Mouse (Mus musculus): ENCODE measurements around the gene Fbxl17. TPM values are rescaled to one million over a fixed set of nuclear protein-coding genes. Genes with fewer than 3 reads are reported as not detected.

The Fbxl17 gene
- polyA plus RNA-seq, 1 experiment from 2014 or later, result 7.0 TPM

- WGBS, result 82% methylated on average over 15 of the region's 15 CpGs
- Histone ChIP-seq H3K9me3 (no peaks in the 10 kb centered on the region), H3K27ac (no peak overlapping the region), H3K9ac (no peak overlapping the region), H3K27me3 (no peaks in the 10 kb centered on the region), H3K4me2 (no peak overlapping the region), H3K4me3 (replicated peaks) (no peak overlapping the region), H3K36me3 (replicated peaks) (no peaks in the 10 kb centered on the region), H3K4me1 (peaks cover 14% of the 10 kb centered on the region; the same call in 1 of the 2 replicates)
- ATAC-seq (ENCODE audit: low FRiP score), result no peak
Observed at GRCm38 (mm10) chr17:63057740-63058388, 442.0 kb downstream of the Fbxl17 start.

GRCm38 (mm10) chr17:63056976-63057375, 442.8 kb downstream of the Fbxl17 start:
- no peak overlapping the region for H3K27ac ChIP-seq
- ATAC-seq (ENCODE audit: low FRiP score), result no peak
- H3K4me3 ChIP-seq (replicated peaks), result no peak overlapping the region
- WGBS, result 87% methylated on average over 3 of the region's 3 CpGs
- H3K4me2 ChIP-seq, result no peak overlapping the region
- H3K9me3 ChIP-seq, result no peaks in the 10 kb centered on the region
- H3K4me1 ChIP-seq, result peaks cover 14% of the 10 kb centered on the region; the same call in 1 of the 2 replicates
- H3K36me3 ChIP-seq (replicated peaks), result no peaks in the 10 kb centered on the region
- H3K9ac ChIP-seq, result no peak overlapping the region
- no peaks in the 10 kb centered on the region for H3K27me3 ChIP-seq

GRCm38 (mm10) chr17:63053311-63053710, 446.5 kb downstream of the Fbxl17 start:
- H3K36me3 ChIP-seq (replicated peaks), result no peaks in the 10 kb centered on the region
- peaks cover 8% of the 10 kb centered on the region; the same call in 1 of the 2 replicates for H3K4me1 ChIP-seq
- H3K9me3 ChIP-seq, result no peaks in the 10 kb centered on the region
- H3K4me3 ChIP-seq (replicated peaks), result no peak overlapping the region
- 90% methylated on average over 3 of the region's 3 CpGs for WGBS
- no peak overlapping the region for H3K4me2 ChIP-seq
- no peak for ATAC-seq (ENCODE audit: low FRiP score)
- no peak overlapping the region for H3K27ac ChIP-seq
- H3K27me3 ChIP-seq, result no peaks in the 10 kb centered on the region
- H3K9ac ChIP-seq, result no peak overlapping the region

- no peak overlapping the region for H3K27ac ChIP-seq
- 0 out of 2 replicates have a peak, but pooled peaks cover 3% of the 10 kb centered on the region for H3K4me1 ChIP-seq
- no peaks in the 10 kb centered on the region for H3K27me3 ChIP-seq
- H3K9ac ChIP-seq, result no peak overlapping the region
- 57% methylated on average over 3 of the region's 3 CpGs for WGBS
- H3K36me3 ChIP-seq (replicated peaks), result no peaks in the 10 kb centered on the region
- H3K9me3 ChIP-seq, result no peaks in the 10 kb centered on the region
- H3K4me2 ChIP-seq, result no peak overlapping the region
- no peak overlapping the region for H3K4me3 ChIP-seq (replicated peaks)
- no peak for ATAC-seq (ENCODE audit: low FRiP score)
Observed at GRCm38 (mm10) chr17:63046401-63046800, 453.4 kb downstream of the Fbxl17 start.

- Histone ChIP-seq H3K4me2 (no peak overlapping the region), H3K36me3 (replicated peaks) (no peaks in the 10 kb centered on the region), H3K4me1 (0 out of 2 replicates have a peak, but pooled peaks cover 3% of the 10 kb centered on the region), H3K27ac (no peak overlapping the region), H3K9me3 (peaks cover 6% of the 10 kb centered on the region; the same call in 1 of the 2 replicates), H3K4me3 (replicated peaks) (no peak overlapping the region), H3K9ac (no peak overlapping the region), H3K27me3 (no peaks in the 10 kb centered on the region)
- 87% methylated on average over 13 of the region's 13 CpGs for WGBS
- no peak for ATAC-seq (ENCODE audit: low FRiP score)
Observed at GRCm38 (mm10) chr17:63045297-63045696, 454.5 kb downstream of the Fbxl17 start.

GRCm38 (mm10) chr17:63043046-63043675, 456.7 kb downstream of the Fbxl17 start:
- WGBS, result 91% methylated on average over 9 of the region's 9 CpGs
- H3K27me3 ChIP-seq, result no peaks in the 10 kb centered on the region
- no peak for ATAC-seq (ENCODE audit: low FRiP score)

GRCm38 (mm10) chr17:63037562-63037961, 462.3 kb downstream of the Fbxl17 start:
- Histone ChIP-seq H3K27ac (no peak overlapping the region), H3K9me3 (peaks cover 6% of the 10 kb centered on the region; the same call in 1 of the 2 replicates)
- 87% methylated on average over 3 of the region's 3 CpGs for WGBS

More at GRCm38 (mm10) chr17:63043046-63043675, 456.7 kb downstream of the Fbxl17 start:
- 0 out of 2 replicates have a peak, but pooled peaks cover 3% of the 10 kb centered on the region for H3K4me1 ChIP-seq
- H3K9ac ChIP-seq, result no peak overlapping the region
- H3K4me3 ChIP-seq (replicated peaks), result no peak overlapping the region
- no peaks in the 10 kb centered on the region for H3K36me3 ChIP-seq (replicated peaks)
- H3K9me3 ChIP-seq, result peaks cover 6% of the 10 kb centered on the region; the same call in 1 of the 2 replicates
- no peak overlapping the region for H3K4me2 ChIP-seq
- no peak overlapping the region for H3K27ac ChIP-seq

GRCm38 (mm10) chr17:63033141-63033540, 466.7 kb downstream of the Fbxl17 start:
- H3K27ac ChIP-seq, result no peak overlapping the region
- no peak overlapping the region for H3K4me3 ChIP-seq (replicated peaks)
- H3K27me3 ChIP-seq, result no peaks in the 10 kb centered on the region
- H3K9me3 ChIP-seq, result no peaks in the 10 kb centered on the region
- no peak overlapping the region for H3K4me2 ChIP-seq
- H3K36me3 ChIP-seq (replicated peaks), result no peaks in the 10 kb centered on the region
- no peak overlapping the region for H3K9ac ChIP-seq
- 91% methylated on average over 5 of the region's 5 CpGs for WGBS
- no peak for ATAC-seq (ENCODE audit: low FRiP score)
- H3K4me1 ChIP-seq, result no peaks in the 10 kb centered on the region

More at GRCm38 (mm10) chr17:63037562-63037961, 462.3 kb downstream of the Fbxl17 start:
- H3K27me3 ChIP-seq, result no peaks in the 10 kb centered on the region
- no peak overlapping the region for H3K9ac ChIP-seq
- no peak overlapping the region for H3K4me3 ChIP-seq (replicated peaks)
- ATAC-seq (ENCODE audit: low FRiP score), result no peak
- H3K36me3 ChIP-seq (replicated peaks), result no peaks in the 10 kb centered on the region
- no peaks in the 10 kb centered on the region for H3K4me1 ChIP-seq
- no peak overlapping the region for H3K4me2 ChIP-seq

- Histone ChIP-seq H3K4me2 (no peak overlapping the region), H3K27me3 (no peaks in the 10 kb centered on the region), H3K36me3 (replicated peaks) (no peaks in the 10 kb centered on the region), H3K27ac (no peak overlapping the region), H3K4me3 (replicated peaks) (no peak overlapping the region), H3K9ac (no peak overlapping the region), H3K9me3 (no peaks in the 10 kb centered on the region), H3K4me1 (peaks cover 4% of the 10 kb centered on the region; the same call in 1 of the 2 replicates)
- ATAC-seq (ENCODE audit: low FRiP score), result no peak
- 44% methylated on average over 4 of the region's 4 CpGs for WGBS
Observed at GRCm38 (mm10) chr17:63029105-63029504, 470.7 kb downstream of the Fbxl17 start.

- Histone ChIP-seq H3K27ac (no peak overlapping the region), H3K4me1 (peaks cover 4% of the 10 kb centered on the region; the same call in 1 of the 2 replicates), H3K9ac (no peak overlapping the region), H3K27me3 (no peaks in the 10 kb centered on the region), H3K4me2 (no peak overlapping the region), H3K4me3 (replicated peaks) (no peak overlapping the region), H3K36me3 (replicated peaks) (no peaks in the 10 kb centered on the region), H3K9me3 (no peaks in the 10 kb centered on the region)
- ATAC-seq (ENCODE audit: low FRiP score), result peak; percentile 46; the same call in 1 of the 2 replicates
- WGBS, result 52% methylated on average over 15 of the region's 15 CpGs
Observed at GRCm38 (mm10) chr17:63025238-63025637, 474.6 kb downstream of the Fbxl17 start.

- no peaks in the 10 kb centered on the region for H3K36me3 ChIP-seq (replicated peaks)
- 87% methylated on average over 3 of the region's 3 CpGs for WGBS
- H3K27ac ChIP-seq, result no peak overlapping the region
- H3K9me3 ChIP-seq, result no peaks in the 10 kb centered on the region
- no peaks in the 10 kb centered on the region for H3K4me1 ChIP-seq
- H3K4me3 ChIP-seq (replicated peaks), result no peak overlapping the region
- ATAC-seq (ENCODE audit: low FRiP score), result no peak
- H3K9ac ChIP-seq, result no peak overlapping the region
- H3K4me2 ChIP-seq, result no peak overlapping the region
- no peaks in the 10 kb centered on the region for H3K27me3 ChIP-seq
Observed at GRCm38 (mm10) chr17:63017605-63018167, 482.1 kb downstream of the Fbxl17 start.

GRCm38 (mm10) chr17:63012571-63012923, 487.3 kb downstream of the Fbxl17 start:
- Histone ChIP-seq H3K4me2 (no peak overlapping the region), H3K4me1 (peaks cover 11% of the 10 kb centered on the region), H3K9me3 (no peaks in the 10 kb centered on the region), H3K36me3 (replicated peaks) (no peaks in the 10 kb centered on the region), H3K27ac (no peak overlapping the region), H3K27me3 (no peaks in the 10 kb centered on the region), H3K9ac (no peak overlapping the region), H3K4me3 (replicated peaks) (no peak overlapping the region)
- WGBS, result 73% methylated on average over 3 of the region's 3 CpGs
- no peak for ATAC-seq (ENCODE audit: low FRiP score)

All from forebrain, embryonic 12.5 days (tissue).